Mouse (Mus musculus): ENCODE data around the gene Acvr2b.
"Not testable (repeated sequence)": the region's sequence is repeated elsewhere in the genome, so short reads cannot be mapped to it uniquely, and the experiment has no call there.

Gene Acvr2b

DNA sequence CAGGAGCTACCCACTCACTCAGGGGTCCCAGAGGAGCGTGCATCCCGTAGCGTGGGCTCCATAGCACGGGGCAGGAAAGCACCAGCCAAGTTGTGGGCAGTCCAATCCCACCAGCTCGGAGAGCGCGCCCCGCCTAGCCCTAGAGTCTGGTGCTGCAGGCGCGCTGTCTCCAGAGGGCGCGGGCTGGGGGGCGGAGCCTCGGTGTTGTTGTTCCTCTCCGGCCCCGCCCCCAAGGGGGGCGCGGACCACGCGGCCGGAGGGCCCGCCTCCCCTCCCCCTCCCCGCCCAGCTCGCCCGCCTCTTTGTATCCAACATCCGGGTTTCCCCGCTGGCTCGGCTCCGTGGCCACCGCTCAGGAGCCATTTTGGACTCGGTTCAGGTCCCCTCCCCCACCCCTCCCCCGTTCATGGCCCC lies at the start of gene Acvr2b:
TSS of gene Acvr2b (plus strand) at position 318 of the 414 bp plus-strand sequence.
- DNase-seq: peak; percentile 95

DNA sequence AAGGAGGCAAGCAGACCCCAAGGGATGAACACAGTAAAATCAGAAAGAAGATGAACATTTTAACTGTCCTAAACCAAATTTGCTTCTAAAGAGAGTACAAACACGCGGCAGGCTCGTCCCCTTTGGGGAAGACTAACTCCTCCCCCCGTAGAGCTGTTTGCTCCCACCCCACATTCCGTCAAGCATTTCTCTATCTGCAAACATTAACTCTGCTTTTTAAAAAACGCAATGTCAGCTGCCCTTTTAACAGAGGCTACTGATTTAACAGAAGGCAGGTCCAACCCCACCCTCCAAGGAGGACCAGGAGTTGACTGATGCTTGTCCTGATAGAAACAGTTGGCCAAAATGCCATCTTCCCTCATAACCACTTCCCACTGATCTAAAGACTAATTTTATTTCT lies 48.0 kb upstream of the Acvr2b start:
- no peak for DNase-seq

DNA sequence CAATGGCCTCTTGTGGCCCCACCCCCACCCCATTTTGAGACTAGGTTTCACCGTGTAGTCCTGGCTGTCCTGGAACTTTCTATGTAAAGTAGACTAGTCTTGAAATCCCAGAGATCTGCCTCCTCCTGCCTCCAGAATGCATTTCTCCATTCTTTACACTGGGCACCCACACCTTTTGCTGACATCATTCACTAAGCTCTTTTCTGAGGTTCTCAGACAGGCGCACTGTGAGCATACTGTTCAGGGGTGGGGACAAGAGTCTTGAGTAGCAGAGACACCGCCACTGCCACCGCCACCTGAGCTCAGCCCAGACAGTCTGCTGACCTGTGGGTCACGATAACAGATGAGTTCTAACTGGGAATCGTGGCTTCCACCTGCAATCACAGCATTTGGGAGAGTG lies 46.0 kb upstream of the Acvr2b start:
- DNase-seq: peak; percentile 24

DNA sequence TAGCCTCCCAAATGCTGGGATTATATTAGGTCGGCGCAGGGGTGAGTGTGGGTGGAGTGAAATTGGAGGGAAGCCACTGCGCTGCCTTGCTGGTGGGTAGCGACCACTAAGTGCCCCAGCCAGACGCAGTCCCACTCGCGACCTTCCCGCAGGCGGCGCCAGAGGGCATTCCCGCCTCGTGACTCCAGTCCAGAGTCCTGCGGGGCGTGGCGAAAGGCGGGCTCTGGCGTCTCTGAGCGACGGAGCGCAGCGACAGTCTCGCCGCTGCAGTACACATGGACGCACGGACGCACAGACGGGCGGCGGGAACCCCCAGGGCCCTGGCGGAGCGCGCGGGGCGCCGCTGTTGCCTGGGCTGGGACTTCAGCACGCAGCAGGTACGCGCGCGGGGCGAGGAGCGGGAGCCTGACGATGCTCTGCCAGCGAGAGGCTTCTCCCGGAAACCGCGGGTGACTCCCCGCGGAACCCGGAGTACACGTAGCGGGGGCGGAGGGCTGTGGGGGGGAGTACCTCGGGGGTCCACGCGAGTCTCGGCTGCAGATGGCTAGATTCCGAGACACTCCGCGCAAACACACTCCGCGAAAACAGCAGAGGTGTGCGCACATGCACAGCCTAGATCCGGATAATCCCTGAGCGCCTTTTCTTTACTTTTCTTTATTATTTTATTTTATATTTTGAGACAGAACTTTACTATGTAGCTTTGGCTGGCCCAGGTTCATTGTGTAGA lies 44.4 kb upstream of the Acvr2b start, which contains the start of gene Xylb:
TSS of gene Xylb (plus strand) at position 51 of the 727 bp plus-strand sequence.
- DNase-seq: peak; percentile 90

DNA sequence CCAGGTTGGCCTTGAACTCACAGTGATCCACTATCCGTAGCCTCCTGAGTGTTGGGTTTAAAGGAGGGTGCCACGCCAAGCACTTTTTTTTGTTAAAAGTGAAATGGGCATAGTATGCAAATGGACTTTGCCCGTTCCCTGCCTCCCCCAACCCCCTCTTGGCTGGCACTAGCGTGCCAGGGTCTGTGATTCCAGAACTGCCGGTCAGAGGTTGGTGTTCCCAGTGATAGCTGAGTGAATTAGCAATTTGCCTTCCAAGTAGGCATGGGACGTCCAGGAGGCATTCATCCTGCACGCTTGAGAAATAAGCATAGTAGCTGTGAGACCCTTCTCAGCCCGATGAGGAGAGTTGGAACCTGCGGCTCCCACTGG lies 43.9 kb upstream of the Acvr2b start:
- DNase-seq: no peak

DNA sequence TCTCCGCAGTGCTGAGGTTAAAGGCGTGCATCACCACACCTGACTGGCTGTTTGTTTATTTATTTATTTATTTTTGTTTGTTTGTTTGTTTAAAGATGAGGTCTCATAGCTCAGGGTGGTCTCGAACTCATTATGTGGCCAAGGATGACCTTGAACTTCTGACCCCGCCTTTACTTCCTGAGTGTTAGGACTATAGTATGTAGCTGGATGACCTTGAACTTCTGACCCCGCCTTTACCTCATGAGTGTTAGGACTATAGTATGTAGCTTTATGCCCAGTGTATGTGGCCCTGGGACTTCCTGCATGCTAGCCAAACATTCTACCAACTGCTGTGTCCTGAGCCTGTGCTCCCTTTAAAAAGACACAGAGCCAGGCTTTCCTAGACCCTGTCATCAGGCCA lies 40.5 kb upstream of the Acvr2b start:
- no peak for DNase-seq

DNA sequence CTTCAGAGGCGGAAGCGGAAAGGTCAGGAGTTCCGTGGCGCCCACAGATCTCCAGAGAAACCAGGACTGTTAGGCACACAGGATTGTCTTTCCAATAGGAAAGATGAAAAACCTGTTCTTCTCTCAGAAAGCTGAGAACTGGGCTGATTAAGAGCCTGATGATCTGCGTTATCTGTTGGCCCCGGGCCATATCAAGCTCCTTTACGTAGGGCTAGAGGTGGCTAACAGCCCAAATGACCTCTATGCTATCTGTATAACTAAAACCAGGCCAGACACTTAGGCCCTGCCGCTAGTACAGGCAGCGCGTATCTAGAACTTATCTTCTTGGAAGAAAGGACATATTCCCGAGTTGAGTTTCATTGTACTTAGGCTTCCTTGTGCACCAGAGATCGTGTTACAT lies 38.7 kb upstream of the Acvr2b start:
- no peak for DNase-seq

DNA sequence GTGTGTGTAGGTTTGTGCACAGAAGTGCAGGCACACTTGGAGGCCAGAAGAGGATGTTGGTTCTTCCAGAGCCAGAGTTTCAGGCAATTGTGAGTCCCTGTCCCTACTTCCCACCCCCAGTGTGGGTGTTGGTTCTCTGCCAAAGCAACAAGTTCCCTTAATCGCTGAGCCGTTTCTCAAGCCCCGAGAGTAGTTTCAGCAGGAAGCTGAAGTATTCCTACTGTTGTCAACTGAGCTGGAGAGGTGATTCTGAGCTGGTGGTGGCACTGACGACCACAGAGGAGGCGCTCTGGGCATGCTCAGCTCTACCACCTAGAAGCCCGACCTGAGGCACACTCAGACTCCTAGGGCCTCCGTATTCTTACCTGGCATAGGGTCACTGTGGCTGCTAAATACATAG lies 36.6 kb upstream of the Acvr2b start, which contains the start of gene Slc22a14:
TSS of gene Slc22a14 (minus strand) at position 270 of the 400 bp plus-strand sequence.
- DNase-seq: no peak

DNA sequence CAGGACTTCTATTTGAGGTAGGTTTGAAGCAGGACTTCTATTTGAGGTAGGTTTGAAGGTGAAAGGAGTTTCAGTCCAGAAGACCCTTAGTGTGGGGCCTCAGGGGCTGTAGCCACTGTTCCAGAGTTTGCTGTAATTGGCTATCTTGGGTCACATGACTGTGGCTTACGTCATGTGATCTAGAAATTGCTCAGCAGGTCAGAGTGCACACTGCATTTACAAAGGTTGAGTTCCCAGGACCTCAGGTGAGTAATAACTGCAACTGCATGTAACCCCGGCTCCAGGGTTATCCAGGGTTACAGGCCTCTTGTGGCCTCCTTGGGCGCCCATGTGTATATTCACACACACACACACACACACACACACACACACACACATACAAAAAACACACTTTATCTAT lies 33.6 kb upstream of the Acvr2b start:
- DNase-seq: no peak

DNA sequence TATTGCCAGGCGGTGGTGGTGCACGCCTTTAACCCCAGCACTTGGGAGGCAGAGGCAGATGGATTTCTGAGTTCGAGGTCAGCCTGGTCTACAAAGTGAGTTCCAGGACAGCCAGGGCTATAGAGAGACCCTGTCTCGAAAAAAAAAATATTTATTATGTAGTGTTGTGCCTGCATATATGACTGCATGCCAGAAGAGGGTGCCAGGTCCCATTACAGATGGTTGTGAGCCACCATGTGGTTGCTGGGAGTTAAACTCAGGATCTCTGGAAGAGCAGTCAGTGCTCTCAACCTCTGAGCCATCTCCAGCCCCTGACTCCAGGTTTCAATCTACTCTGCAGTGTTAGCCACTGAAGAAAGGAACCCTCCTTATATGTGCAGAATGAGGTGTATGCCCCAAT lies 31.1 kb upstream of the Acvr2b start:
- DNase-seq: not testable (repeated sequence)

DNA sequence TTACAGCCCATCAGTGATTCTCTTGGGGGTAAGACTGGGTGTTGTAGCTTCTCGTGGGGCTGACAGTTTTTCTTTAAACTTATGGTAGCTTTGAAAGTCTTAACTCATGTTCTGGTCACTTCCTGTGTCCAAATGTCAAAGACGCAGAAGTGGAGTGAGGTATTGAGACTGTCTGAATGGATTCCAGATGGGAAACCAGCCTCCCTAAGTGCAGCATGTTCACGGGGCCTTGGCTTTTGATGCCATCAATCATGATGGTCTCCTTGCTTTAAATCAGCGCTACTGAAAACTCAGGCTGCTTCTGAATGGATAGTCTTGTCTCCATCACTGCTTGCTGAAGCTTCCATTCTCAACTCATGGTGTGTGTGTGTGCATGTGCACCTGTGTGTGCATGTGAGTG lies 30.7 kb upstream of the Acvr2b start:
- DNase-seq: no peak

DNA sequence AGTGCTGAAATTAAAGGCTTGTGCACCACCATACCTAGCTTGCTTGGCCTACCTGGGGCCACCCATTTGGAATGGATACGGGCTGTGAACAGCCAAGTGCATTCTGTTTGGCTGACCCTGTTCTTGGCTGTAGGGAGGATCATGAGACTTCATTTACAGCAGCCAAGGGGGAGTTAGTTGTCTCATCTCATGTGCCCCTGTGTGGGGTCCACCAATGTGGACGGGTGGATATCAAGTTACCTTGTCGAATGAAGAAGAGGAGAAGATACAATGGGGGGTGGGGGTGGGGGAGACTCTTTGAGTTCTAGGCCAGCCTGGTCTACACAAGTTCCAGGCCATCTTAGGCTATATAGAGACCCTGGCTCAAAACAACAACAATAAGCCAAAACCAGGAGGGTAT lies 26.9 kb upstream of the Acvr2b start:
- DNase-seq: no peak

DNA sequence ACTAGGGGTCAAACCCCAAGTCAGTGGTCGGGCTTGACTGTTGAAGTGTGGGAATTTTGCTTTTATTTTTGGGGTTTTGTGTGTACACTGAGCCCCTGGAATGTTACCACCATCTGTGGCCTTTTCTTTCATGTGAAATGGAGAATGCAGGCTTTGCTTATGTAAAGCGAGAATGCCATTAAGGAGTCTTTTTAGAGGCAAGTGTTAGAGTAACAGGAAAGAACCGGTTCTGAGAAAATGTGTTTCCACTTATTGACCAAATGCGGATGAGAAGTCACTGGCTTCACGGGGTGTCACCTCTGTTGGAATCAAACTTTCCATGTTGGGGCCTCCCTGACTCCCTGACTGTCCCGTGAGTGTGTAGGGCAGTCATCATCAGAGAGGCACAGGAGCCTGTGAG lies 26.4 kb upstream of the Acvr2b start:
- no peak for DNase-seq

DNA sequence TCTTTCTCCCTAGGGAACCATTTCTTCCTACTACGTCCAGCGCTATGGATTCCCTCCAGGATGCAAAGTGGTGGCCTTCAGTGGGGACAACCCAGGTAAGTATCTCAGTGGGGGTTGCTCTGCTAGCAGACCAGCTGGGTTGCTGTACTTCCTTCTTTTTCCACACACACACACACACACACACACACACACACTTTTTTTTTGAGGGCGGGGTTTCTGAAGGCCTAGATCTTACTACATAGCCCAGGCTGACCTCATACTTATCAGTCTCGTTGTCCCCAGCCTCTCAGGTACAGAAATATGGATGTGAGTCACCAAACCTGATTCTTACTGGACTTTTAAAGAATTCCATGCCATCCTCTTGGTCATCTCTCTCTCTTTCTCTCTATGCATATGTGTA lies 23.7 kb upstream of the Acvr2b start:
- DNase-seq: no peak

DNA sequence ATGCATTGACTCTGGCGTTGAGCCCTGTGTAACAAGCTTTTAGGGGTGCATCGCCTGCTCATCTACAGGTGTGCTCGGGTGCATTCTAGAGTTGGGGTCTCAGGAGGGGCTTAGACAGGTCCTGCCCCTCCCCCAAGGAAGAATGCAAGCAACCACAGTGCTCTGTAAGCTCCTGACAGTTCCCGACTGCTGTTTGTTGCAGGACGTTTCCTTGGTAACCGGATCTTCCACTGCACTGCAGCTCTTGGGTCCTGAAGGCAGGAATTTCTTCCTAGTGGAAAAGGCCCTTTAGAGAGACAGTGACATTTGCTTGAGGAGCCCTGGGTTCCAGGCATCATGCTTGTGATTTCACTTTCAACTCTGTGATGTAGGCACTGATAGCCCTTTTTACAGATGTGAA lies 19.3 kb upstream of the Acvr2b start:
- no peak for DNase-seq

DNA sequence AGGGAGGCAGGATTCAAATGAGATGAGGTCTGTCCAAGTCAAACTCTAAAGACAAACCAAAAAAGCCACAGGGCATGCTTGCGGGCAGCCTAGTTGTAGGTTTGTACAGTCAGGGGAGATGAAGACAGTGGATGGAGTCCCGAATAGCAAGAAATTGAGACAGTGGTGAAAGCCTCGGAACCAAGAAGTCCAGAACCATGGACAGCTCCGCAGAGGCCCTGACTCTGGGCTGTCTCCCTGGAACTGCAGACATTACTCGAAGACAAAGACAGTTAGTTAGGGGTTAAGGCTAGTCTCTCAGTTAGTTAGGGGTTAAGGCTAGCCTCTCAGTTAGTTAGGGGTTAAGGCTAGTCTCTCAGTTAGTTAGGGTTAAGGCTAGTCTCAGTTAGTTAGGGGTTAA lies 13.0 kb upstream of the Acvr2b start:
- DNase-seq: no peak

DNA sequence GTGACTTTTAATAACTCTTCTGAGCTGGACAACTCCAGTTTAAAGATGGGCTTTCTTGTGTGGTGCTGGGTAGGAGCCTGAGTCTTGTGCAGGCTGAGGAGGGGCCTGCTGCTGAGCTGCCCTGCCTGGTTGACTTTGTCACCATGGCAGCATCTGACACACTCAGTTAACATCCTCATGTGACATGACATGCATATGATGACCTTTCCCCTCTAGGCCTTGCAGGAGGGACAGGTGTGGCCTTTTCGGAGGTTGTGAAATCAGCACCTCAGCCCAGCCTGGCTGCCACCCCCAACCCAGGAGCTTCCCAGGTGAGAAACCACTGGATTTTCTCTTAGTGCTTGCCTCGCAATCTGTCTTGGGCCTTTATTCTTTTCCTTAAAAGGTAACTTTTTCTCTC lies 11.7 kb upstream of the Acvr2b start:
- DNase-seq: no peak

DNA sequence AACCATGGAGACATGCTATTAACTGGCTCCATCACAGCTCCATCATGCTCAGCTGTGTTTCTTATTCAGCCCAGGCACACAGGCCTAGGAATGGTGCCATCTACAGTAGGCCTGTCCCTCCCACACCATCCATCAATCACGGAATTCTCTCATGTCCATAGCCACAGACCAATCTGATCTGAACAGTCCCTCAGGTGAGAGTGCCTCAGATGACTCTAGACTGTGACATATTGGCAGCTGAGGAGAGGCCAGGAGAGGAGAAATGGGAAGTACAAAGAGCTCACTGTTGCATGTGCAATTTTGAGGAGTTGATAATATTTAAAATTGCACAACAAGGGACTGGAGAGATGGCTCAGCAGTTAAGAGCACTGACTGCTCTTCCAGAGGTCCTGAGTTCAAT lies 7.1 kb upstream of the Acvr2b start:
- no peak for DNase-seq

DNA sequence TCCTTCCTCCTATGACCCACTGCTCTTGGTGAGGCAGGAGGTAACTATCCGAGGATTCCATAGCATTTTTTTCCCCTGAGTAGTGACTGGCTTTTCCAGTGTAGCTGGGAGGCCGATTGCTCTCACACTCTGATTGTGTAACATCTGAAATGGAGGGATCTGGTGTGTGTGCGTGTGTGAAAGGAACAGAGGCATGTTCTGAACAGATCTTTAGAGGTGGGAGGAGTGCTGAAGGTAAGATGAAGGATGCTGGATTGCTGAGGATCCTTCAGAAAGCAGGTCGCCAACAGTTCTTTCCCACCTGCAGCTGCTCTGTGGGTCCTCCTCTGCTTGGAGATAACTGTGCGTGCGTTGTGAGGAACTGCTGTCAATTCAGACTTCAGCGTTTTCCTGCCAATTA lies 567 bp upstream of the Acvr2b start:
- DNase-seq: peak; percentile 53

DNA sequence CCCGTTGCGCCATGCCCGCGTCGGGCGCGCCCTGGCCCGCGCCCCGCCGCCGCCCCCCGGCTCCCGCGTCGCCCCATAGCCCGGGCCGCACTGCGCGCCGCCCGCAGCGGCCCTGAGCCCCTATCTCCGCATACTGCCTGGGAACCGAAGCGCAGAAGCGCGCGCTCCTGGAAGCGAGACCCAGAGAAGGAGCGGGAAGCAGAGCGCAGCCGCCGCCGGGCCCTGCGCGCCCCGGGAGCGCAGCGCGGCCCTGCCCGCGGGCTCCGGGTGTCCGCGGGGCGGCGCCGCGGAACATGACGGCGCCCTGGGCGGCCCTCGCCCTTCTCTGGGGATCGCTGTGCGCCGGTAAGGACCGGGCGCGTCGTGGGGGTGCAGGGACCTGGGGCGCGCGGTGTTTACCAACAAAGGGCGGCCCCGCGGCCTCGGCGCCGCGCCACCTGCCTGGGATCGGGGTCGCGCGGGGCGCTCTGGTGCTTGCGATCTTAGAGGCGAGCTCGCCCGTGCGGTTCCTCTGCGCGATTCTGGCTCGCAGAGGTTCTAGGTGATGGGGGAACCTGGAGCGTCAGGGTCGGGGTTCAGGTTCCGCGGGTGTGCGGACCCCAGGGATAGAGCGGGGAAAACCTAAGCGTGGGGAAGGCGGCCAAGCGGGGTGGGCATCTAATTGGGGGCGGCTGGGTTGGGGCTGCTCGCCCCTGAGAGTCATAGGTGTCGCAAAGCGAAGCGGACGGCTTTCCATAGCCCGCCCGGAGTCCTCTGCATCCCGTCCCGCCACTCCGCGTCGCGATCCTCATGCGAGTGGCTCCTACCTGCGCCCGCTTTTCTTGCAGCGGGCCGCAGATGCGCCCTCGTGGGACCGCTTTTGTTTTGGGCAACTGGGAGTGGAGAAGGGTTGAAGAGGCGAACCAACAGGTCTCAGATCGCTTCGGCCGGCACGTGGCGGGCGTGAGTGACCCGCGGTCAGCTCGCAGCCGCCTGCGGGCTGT lies 626 bp downstream of the Acvr2b start:
- DNase-seq: peak; percentile 42

DNA sequence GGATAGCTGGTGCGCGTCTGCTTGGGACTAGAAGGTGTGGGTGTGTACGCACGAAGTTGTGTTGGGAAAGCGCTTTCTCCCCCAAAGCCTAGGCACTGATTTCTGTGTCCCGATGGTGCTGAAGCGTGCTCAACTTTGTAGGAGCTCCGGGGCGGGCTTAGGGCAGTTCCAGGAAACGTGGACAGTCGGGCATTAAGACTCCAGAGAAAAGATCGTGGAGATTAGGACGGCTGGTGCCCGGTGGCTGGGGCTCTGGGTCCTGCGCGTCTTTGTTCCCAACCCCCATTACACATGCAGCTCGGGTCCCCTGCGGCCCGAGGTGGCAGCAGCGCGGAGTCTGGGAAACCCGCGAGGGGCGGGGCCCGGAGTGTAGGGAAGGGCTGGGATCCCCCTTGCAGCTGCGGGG lies 1.3 kb downstream of the Acvr2b start:
- peak; percentile 49 for DNase-seq

DNA sequence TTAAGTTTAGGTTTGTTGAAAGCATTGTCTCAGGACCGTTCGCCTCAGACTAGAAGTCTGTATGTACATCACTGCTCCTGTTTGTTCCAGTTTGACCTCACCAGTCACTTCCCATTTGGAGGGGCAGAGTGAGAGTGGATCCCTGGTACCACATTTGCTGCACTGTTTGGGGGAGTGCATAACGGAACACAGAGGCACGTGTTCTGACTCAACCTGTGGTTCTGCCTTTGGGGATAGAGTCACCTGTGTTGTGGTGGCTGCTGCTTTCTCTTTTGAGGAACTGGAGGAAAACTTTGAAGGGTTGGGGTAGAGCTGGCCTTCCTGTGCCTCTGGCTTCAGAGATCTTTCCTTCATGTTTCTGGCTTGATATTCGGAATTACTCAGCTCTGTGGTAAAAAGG lies 2.2 kb downstream of the Acvr2b start:
- no peak for DNase-seq

DNA sequence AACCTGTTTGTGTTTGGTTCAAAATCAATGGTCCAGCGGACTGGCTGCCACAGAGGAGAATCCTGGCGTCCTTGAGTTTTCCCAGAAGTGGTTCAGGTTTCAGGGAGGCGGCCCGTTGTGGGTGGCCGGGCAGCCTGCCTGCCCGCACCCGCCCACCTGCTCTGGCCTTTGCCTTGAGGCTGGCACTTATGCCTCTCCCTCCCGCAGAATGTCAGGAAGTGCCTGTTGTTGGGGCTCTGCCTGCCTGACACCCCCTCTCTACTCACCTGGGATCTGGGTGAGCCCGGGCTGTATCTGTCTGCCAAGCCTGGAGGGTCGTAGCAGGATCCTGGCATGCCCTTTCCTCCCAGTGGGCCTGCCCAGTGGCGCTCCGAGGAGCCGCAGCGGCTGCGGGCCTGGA lies 6.0 kb downstream of the Acvr2b start:
- no peak for DNase-seq
